Mouse (Mus musculus): ENCODE measurements around the gene Calca. TPM values are rescaled to one million over a fixed set of nuclear protein-coding genes. Genes with fewer than 3 reads are reported as not detected.
"Not testable (repeated sequence)": the region's sequence is repeated elsewhere in the genome, so short reads cannot be mapped to it uniquely, and the experiment has no call there.

Gene Calca
- total and polyA plus RNA-seq, 3 experiments, result not detected

- Histone ChIP-seq H3K79me2 (replicated peaks; ENCODE audit: control insufficient read depth, insufficient read depth, low read length) (no peaks in the 10 kb centered on the region), H3K36me3 (ENCODE audit: control insufficient read depth, insufficient read depth, low read length) (no peaks in the 10 kb centered on the region), H3K4me1 (ENCODE audit: control insufficient read depth, insufficient read depth, low read length) (no peaks in the 10 kb centered on the region), H3K4me3 (no peak overlapping the region), H3K9ac (ENCODE audit: low read depth, low read length) (no peak overlapping the region), H3K27me3 (ENCODE audit: control insufficient read depth, insufficient read depth, low read length) (peaks cover 3% of the 10 kb centered on the region), H3K27ac (no peak overlapping the region)
- no peak for DNase-seq
- TF ChIP-seq CTCF (IDR thresholded peaks at IDR 0.05) (no peak), EP300 (IDR thresholded peaks at IDR 0.05; ENCODE audit: insufficient read depth, low read depth, low read length) (no peak), POLR2A (IDR thresholded peaks at IDR 0.05; ENCODE audit: insufficient read depth, low read depth, low read length) (no peak)
- intact Hi-C loops (cut with DNase I), result loop anchor here (2.0 kb wide), 3 partner anchors 54 to 358 kb away; partner anchors contain the start of gene Psma1
- 46% methylated on average over 7 of the region's 7 CpGs for WGBS
Observed at GRCm38 (mm10) chr7:114634386-114634785, 1.8 kb downstream of the Calca start.

- 71% methylated on average over 3 of the region's 3 CpGs for WGBS
- intact Hi-C loops (cut with DNase I), result no loop called here
Observed at GRCm38 (mm10) chr7:114625966-114626365, 10.2 kb downstream of the Calca start.

GRCm38 (mm10) chr7:114616759-114617158 lies 19.4 kb downstream of the Calca start:
- no peaks in the 10 kb centered on the region for H3K36me3 ChIP-seq (ENCODE audit: control insufficient read depth, insufficient read depth, low read length)
- WGBS, result 62% methylated on average over 6 of the region's 6 CpGs
- no peaks in the 10 kb centered on the region for H3K79me2 ChIP-seq (replicated peaks; ENCODE audit: control insufficient read depth, insufficient read depth, low read length)
- intact Hi-C loops (cut with DNase I), result no loop called here
- no peak for TF ChIP-seq CTCF (IDR thresholded peaks at IDR 0.05)
- no peak for TF ChIP-seq EP300 (IDR thresholded peaks at IDR 0.05; ENCODE audit: insufficient read depth, low read depth, low read length)
- no peak for TF ChIP-seq POLR2A (IDR thresholded peaks at IDR 0.05; ENCODE audit: insufficient read depth, low read depth, low read length)
- no peaks in the 10 kb centered on the region for H3K27me3 ChIP-seq (ENCODE audit: control insufficient read depth, insufficient read depth, low read length)
- H3K4me3 ChIP-seq, result no peak overlapping the region
- H3K9ac ChIP-seq (ENCODE audit: low read depth, low read length), result no peak overlapping the region
- H3K4me1 ChIP-seq (ENCODE audit: control insufficient read depth, insufficient read depth, low read length), result no peaks in the 10 kb centered on the region
- DNase-seq, result no peak
- H3K27ac ChIP-seq, result no peak overlapping the region

More at GRCm38 (mm10) chr7:114625966-114626365, 10.2 kb downstream of the Calca start:
- H3K27me3 ChIP-seq (ENCODE audit: control insufficient read depth, insufficient read depth, low read length), result no peaks in the 10 kb centered on the region
- H3K4me1 ChIP-seq (ENCODE audit: control insufficient read depth, insufficient read depth, low read length), result no peaks in the 10 kb centered on the region
- DNase-seq, result no peak
- no peaks in the 10 kb centered on the region for H3K36me3 ChIP-seq (ENCODE audit: control insufficient read depth, insufficient read depth, low read length)
- H3K4me3 ChIP-seq, result no peak overlapping the region
- H3K79me2 ChIP-seq (replicated peaks; ENCODE audit: control insufficient read depth, insufficient read depth, low read length), result no peaks in the 10 kb centered on the region
- no peak overlapping the region for H3K27ac ChIP-seq
- TF ChIP-seq POLR2A (IDR thresholded peaks at IDR 0.05; ENCODE audit: insufficient read depth, low read depth, low read length) (no peak), CTCF (IDR thresholded peaks at IDR 0.05) (no peak), EP300 (IDR thresholded peaks at IDR 0.05; ENCODE audit: insufficient read depth, low read depth, low read length) (no peak)
- no peak overlapping the region for H3K9ac ChIP-seq (ENCODE audit: low read depth, low read length)

GRCm38 (mm10) chr7:114594391-114594790 lies 41.8 kb downstream of the Calca start:
- H3K79me2 ChIP-seq (replicated peaks; ENCODE audit: control insufficient read depth, insufficient read depth, low read length); DNase-seq; H3K36me3 ChIP-seq (ENCODE audit: control insufficient read depth, insufficient read depth, low read length); H3K4me1 ChIP-seq (ENCODE audit: control insufficient read depth, insufficient read depth, low read length); H3K27me3 ChIP-seq (ENCODE audit: control insufficient read depth, insufficient read depth, low read length); intact Hi-C loops (cut with DNase I); H3K27ac ChIP-seq; H3K4me3 ChIP-seq; H3K9ac ChIP-seq (ENCODE audit: low read depth, low read length): not testable (repeated sequence)
- 92% methylated on average over 8 of the region's 8 CpGs for WGBS

- intact Hi-C loops (cut with DNase I), result loop anchor here (5.0 kb wide), 2 partner anchors 90 to 135 kb away; partner anchors contain the start of gene Calcb
Observed at GRCm38 (mm10) chr7:114582441-114582840, 53.7 kb downstream of the Calca start.

More at GRCm38 (mm10) chr7:114582441-114582840, 53.7 kb downstream of the Calca start:
- no peaks in the 10 kb centered on the region for H3K27me3 ChIP-seq (ENCODE audit: control insufficient read depth, insufficient read depth, low read length)
- H3K4me1 ChIP-seq (ENCODE audit: control insufficient read depth, insufficient read depth, low read length), result peaks cover 3% of the 10 kb centered on the region
- DNase-seq, result no peak
- H3K27ac ChIP-seq, result no peak overlapping the region
- H3K4me3 ChIP-seq, result no peak overlapping the region
- no peaks in the 10 kb centered on the region for H3K36me3 ChIP-seq (ENCODE audit: control insufficient read depth, insufficient read depth, low read length)
- H3K79me2 ChIP-seq (replicated peaks; ENCODE audit: control insufficient read depth, insufficient read depth, low read length), result no peaks in the 10 kb centered on the region
- WGBS, result 34% methylated on average over 2 of the region's 2 CpGs
- H3K9ac ChIP-seq (ENCODE audit: low read depth, low read length), result no peak overlapping the region
- TF ChIP-seq POLR2A (IDR thresholded peaks at IDR 0.05; ENCODE audit: insufficient read depth, low read depth, low read length), result no peak
- no peak for TF ChIP-seq EP300 (IDR thresholded peaks at IDR 0.05; ENCODE audit: insufficient read depth, low read depth, low read length)
- no peak for TF ChIP-seq CTCF (IDR thresholded peaks at IDR 0.05)

Other genes starting within 250 kb of the Calca start
- gene Pde3b, start 221.1 kb downstream of the Calca start, total RNA-seq (2021), result 1 to 10 TPM; 3.8 to 4.8 TPM
- 4.9 and 5.2 TPM in 2 replicates for gene Pde3b, start 221.1 kb downstream of the Calca start, polyA plus RNA-seq (2012; rRNA removed)
- gene Cyp2r1, start 73.4 kb downstream of the Calca start, total RNA-seq (2021), result under 1 TPM; 0.47 to 0.52 TPM
- gene Cyp2r1, start 73.4 kb downstream of the Calca start, polyA plus RNA-seq (2012; rRNA removed), result 0.12 and 0.15 TPM in 2 replicates
- gene Calcb, start 82.3 kb upstream of the Calca start, total RNA-seq (2021), result under 1 TPM; 0.23 to 0.52 TPM
- gene Calcb, start 82.3 kb upstream of the Calca start, polyA plus RNA-seq (2012; rRNA removed), result 0.61 and 0.78 TPM in 2 replicates
- gene Insc, start 107.3 kb upstream of the Calca start, total RNA-seq (2021), result under 1 TPM; 0.16 to 0.25 TPM
- gene Insc, start 107.3 kb upstream of the Calca start, polyA plus RNA-seq (2012; rRNA removed), result 0.64 and 1.00 TPM in 2 replicates

Measured in heart, adult 2 months (tissue).